Mouse (Mus musculus) spleen, adult 2 months (tissue): ENCODE results near the gene Ccdc43.

Experiments used
- CTCF ChIP-seq: fragments of 200-500 bp; IDR thresholded peaks from 2 replicates; pipeline ENCODE4 v1.5.1; 2011; ENCODE audit warnings: mild to moderate bottlenecking, inconsistent platforms; ENCODE audit not compliant: insufficient read depth, insufficient read length, insufficient replicate concordance; ENCODE audit errors: extremely low read depth
- POLR2A ChIP-seq: fragments of 200-500 bp; IDR thresholded peaks from 2 replicates; pipeline ENCODE4 v1.6.1; 2011; ENCODE audit warnings: low read depth, low read length, inconsistent platforms

DNA sequence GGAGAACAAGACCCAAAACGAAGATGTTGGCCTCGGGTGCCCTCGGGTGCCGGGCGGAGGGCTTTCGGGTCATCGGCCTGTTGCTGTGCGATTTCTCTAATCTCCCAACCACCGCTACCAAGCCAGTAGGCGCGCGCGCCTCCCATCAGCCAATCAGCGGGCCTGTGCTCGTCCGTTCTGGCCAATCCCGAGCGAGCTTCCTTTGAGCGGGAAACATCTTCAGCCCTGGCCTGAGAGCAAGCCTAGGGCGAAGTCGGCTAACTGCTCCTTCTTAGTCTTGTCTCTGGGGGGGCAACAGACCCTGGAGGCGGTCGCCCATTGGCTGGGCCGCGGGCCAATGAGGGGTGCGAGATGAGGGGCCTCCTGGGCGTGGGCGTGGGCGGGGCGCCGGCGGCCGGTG is 32.4 kb downstream of the Ccdc43 start:
- TF ChIP-seq CTCF, result no peak
- no peak for TF ChIP-seq POLR2A
